Mouse (Mus musculus): Measurements from ENCODE around the gene Prps1.

DNA sequence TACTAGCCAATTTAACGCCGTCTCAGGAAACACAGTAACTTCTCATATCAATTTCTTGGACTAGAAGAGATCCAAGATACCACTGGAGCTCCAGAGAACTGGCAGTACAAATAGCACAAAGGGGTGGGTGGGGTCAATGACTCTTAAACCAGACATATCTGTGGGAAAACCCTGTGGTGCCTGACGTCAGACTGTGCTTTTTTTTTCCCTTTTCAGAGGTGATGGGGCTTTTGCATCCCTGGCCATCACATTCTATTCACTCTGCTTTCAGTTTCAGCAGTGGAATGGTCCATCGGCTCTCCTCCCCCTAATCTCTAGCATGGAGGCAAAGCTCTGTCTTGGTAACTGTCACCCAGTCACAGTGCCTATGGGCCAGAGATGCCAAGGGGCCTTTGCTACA lies 29.3 kb upstream of the Prps1 start:
- TF ChIP-seq CTCF (IDR thresholded peaks at IDR 0.05; ENCODE audit: extremely low read depth, insufficient read depth, insufficient read length, insufficient replicate concordance) (no peak), POLR2A (IDR thresholded peaks at IDR 0.05; ENCODE audit: low read depth, low read length) (no peak)

Measured in spleen, adult 2 months (tissue).